Mouse (Mus musculus): ENCODE results near the gene Zfp36l2. TPM values are rescaled to one million over a fixed set of nuclear protein-coding genes. Genes with fewer than 3 reads are reported as not detected.

Gene Zfp36l2
- total RNA-seq, 4 experiments from 2014 or later = 52.8 to 74.4 (median 54.2) TPM

DNA sequence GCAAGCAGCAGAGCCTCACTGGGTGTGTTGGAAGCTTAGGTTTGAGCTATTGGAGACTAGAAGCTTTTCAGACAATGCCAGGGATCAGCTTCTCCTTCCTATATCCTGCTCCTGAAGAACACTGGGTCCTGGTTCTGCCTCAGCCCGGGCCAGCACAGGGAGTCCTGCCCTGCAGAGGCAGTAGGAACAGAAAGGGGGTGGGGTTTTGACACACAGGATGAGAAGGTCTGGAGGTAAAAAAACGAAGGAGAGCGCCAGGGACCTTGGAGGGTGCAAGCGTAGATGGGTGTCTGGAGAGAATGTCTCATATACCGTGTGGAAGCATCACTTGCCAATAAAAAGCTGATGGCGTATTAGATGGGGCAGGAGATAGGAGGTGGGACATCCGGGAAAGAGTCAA is 11.3 kb downstream of the Zfp36l2 start:
- DNase-seq = no peak

DNA sequence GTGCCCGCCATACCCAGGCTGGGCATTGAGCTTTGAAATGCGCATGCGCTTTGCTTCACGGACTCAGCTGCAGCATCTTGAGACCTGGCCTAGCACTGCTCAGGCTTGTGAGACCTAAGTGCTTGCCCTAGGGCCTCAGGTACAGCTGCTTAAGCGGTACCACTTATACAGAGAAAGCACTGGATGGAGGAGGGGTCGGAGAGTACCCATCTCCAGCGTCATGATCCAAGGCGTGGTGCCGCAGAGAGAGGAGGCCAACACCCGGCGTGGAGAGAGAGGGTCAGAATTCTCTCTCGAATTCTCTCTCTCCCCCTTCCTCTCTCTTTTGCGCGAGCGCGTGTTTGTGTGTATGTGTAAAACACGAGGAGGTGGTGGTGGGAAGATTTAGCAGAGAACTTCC is 12.6 kb downstream of the Zfp36l2 start:
- no peak for DNase-seq

DNA sequence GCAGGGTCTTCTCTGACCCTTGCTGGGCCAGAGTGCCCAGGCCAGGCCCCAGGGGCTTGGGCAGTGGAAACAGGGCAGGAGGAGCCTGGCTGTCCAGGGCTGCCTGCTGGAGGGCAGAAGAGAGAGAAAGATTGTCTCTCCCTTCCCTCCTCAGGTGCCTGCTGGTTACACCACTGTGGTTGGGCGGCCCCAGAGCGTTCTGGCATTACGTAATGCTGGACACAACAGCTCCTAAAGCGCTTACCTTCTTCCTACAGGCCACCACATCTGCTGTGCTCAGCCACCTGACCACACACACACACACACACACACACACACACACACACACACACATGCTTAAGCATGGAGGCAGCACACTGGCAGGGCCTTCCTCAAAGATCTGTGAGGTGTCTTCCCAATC is 20.4 kb downstream of the Zfp36l2 start:
- no peak for DNase-seq

DNA sequence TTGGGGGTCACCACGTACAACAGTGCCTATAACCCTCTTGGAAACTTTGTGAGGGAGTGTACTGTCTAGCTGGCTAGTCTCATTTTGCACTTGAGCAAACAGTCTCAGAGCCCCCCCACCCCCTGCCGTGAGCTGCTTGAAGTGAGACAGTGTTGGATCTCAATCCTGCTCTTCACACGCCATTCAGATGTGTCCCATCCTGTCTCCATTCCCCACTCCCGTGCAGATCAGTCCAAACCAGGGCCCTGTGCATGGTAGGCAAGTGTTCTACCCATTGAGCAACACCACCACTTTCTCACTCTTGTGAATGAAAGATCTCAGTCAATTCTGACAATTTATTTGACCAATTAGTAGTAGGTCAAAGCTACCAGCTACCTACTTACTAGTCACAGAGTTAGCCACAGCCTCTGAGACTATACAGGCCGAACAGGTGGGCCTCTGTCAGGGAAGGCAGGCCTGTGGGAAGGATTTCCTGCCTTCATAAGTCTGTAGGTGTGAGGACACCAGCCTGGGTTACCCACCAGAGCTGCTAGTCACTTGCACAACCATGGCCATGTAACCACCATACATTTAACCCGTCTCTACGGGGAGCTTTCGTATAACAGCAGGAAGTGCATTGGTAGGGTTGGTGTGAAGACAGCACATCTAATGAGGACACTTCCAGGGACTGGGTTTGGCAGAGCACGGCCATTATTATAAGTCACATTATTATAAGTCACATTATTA is 21.4 kb downstream of the Zfp36l2 start:
- DNase-seq = no peak

DNA sequence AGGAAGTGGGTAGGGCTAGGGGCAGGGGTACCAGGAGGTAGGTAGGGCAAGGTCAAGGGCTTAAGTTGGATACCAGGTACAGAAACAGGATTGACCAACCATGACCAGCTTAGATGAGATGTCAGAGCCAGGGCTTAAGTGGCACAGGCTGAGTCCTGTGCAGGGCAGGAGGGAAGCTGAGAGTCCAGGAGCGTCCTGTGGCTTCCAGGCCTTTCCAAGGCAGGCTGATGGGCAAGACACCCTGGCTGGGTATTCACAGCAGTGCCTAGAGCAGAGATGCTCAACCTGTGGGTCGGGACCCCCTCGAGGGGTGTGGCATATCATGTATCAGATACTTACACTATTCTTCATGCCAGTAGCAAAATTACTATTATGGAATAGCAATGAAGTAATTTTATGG is 22.0 kb downstream of the Zfp36l2 start:
- no peak for DNase-seq

DNA sequence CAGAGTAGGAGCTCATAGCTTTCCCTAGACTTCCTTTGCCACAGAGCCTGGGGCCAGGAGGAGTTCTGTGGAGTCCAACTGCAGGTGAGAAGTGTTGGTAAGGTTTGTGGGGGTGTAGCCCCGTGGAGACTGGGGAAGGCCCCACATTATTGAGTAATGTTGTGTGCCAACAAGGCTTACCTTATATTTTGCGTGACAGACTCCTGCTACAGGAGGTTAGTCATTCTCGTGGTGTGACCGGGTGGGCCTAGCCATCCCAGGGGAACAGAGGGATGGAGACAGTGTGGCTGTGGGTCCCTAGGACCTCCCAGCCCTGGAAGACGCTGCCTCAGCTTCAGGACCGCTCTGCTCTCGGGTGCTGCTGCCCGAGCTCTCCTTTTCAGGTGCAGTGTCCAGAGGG is 23.6 kb downstream of the Zfp36l2 start:
- DNase-seq = no peak

DNA sequence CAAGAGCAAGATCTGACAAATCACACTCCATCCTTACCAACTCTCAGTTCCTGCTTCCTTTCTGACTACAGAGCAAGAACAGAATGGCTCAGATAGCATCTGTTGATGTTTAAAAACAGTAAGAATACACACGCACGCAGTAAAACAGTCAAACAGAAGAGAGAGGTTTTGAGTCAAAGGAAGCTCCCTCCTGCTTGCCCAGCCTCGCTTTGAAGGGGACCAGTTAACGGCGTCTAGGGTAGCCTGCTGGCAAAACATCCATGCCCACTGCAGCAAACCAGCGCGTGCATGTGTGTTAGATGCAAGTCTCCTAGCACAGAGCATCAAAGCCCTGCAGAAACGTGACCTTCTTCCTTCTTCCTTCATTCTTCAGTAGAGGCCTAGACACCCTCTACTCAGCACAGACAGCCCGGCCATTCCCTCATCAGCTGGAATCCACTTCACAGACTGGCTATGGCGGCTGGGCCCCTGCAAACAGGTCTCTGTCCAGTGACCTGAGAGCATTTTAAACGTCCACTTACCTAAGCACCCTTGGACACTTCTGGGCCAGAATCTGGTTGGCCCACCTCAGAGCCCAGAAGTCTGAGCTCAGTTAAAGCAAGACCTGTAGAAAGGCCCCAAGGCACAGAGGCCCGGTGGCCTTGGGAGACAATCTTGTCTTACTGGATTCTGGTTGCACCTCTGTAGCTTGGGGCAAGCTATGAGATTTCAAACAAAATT is 24.5 kb downstream of the Zfp36l2 start:
- DNase-seq = no peak

DNA sequence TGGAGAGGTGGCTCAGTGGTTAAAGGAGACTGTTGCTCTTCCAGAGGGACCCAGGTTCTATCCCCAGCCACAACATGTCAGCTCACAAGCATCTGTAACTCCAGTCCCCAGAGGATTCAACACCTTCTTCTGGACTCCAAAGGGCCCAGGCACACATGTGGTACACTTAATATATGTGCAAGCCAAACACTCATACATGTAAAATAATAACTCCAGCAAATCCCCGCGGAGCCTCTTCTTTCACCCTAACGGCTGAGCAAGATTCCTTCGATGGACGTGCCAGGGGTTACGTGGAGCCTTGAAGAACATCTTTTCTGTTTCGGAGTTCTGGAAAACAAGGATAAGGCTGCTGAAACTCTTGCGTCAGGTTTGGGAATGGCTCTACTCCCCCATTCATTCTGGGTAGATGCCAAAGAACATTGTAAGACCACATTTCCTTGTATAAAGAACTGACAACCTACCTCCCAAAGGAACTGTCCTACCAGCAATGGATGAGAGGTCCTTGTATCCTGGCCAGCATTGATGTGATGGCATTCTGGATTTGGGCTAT is 25.5 kb downstream of the Zfp36l2 start:
- no peak for DNase-seq

DNA sequence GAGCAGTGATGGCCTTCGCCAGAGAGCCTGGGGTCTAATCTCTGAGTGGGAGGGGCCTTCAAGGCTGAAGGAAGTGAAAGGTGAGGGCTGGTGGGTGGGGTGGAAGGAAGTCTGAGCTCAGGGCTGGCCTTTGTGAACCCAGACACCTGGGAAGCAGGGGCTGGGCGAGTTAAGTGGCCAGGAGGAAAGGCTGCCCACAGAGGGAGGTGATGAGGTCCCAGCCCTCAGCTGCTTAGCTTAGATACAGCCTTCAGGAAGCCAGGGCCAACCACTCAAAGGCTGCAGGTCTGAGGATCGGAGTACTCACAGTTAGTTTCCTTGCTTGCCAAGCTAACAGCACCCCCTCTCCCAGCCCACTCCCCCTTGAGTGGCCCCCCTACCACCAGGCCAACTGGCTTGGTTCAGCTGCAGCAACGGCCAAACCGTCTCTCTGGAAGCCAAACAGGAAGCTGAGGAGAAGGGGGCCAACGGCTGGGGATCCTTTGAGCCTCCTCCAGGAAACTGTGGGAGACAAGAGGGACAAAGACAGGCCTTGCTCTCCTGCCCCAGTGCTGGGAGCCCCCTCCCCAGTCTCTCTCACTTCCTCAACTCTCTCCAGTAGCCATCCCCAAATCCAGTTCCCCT is 26.4 kb downstream of the Zfp36l2 start:
- no peak for DNase-seq

DNA sequence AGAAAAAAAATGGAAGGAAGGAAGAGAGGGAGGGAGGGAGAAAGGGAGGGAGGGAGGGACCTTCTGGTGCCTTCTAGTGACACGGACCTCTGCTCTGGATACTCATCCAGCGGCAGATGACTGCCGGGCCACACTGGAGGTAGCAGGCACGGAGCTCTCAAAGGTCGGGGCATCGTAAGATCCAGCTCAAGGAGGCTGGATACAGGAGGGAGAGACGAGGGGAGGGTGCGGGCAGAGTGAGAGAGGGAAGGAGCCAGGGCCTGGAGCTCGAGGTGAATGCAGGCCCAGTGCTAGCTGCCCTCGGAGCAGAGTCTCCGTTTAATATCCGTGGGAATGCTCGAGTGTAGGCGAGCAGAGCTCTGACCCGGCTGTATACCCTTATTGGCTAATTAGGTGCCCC is 28.9 kb downstream of the Zfp36l2 start:
- DNase-seq = no peak

DNA sequence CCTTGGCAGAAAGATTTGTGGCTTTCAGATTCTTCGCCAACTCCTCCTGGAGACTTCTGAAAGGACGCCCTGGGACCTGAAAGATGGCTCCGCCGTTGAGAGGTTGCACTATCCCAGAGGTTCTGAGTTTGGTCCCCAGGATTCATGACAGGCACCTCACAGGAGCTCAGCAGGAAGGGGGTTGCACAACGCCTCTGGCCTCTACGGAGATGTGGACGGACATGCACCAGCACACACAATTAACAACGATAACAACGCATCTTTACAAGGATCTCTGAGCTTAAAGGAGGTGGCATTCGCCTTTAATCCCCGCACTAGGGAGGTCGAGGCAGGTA is 29.3 kb downstream of the Zfp36l2 start:
- no peak for DNase-seq

DNA sequence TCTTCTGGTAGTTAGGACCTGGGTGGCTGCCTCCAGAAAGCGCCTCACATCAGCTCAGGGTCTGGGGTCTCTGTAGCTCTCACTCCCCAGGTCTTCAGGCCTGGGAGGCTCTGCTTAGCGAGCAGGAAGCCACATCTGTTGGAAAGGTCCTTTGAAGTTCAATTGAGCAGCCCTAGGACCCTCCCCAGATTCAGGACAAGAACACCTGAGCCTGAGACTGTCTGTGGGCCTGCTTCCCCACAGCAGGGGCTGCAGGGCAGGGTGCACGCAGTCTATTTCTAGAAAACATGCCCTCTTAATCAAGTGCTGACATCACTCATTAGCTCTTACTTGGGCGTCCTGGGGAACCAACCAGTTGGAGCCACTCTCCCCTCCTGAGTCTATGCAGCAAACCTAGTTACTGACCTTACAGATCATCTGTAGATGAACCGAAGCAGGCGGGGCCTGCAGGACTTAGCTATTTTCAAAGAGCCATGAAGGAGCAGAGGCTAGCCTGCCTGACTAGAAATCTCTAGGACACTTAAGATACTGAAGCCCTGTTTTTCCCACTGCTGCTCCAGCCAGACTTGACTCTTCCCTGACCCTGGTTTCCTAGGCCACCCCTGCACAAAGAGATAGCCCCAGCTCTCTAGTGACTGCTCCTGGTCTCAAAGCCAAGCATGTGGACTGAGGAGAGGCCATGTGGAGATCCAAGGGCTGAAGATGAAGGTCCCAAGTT is 29.8 kb downstream of the Zfp36l2 start:
- DNase-seq = no peak

DNA sequence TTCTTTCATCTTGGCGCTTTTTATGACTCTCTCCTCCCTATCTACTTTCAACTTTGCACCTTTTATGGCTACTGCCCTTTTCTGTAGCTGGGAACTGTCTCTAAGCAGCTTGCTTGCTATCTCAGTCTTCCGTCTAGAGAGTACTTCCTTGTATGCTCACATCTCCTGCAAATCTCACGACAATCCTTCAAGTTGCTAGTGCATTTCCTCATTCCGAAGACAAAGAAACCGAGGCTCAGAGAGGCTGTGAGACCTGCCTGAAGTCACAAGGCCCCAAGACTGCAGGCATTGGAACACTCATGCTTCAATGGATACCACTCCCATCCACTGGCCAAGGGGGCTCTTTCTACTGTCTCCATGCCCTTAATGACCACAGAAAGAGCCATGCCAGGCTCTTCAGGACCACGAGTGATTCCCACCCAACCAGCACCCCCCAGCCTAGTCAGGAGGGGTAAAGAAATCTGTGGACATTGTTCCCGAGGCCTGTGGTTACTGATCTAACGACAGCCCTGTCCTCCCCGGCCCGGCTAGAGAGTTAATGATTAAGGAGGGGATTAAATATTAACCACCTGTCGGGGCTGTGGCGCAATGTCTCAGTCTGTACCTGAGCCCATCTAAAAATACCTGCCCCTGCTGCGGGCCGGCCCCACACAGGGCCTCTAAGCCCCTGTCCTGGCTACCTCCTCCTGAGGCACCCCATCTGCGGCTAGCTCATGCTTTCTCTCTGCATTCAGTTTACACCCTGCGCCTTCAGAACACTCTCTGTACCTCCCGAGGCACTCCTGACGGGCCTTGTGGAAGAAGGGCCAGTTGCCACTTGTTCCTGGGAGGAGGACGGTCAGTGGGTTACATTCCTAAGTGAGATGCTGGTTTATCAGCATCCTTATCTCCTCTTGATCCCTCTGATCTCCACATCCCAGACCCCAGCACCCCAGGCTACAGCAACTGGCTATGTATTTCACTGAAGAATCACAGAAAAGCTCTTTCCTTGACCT is 30.7 kb downstream of the Zfp36l2 start:
- DNase-seq = no peak

DNA sequence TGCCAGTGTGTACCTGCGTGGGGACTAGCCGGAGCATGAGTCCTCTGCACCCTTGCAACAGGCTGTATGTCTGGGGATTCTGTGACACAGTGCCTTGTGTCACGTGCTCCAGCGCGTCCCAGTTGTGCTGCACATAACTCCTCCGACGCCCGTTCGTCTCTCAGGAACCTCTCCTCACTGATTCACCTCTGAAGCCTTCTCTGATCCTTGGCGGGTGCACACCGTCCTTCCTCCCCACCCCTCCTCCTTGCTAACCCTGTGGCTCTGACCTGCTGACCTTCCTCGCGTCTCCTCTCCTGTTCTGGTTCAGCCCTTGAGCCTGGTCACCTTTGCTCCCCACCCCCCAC is 31.5 kb downstream of the Zfp36l2 start:
- no peak for DNase-seq

DNA sequence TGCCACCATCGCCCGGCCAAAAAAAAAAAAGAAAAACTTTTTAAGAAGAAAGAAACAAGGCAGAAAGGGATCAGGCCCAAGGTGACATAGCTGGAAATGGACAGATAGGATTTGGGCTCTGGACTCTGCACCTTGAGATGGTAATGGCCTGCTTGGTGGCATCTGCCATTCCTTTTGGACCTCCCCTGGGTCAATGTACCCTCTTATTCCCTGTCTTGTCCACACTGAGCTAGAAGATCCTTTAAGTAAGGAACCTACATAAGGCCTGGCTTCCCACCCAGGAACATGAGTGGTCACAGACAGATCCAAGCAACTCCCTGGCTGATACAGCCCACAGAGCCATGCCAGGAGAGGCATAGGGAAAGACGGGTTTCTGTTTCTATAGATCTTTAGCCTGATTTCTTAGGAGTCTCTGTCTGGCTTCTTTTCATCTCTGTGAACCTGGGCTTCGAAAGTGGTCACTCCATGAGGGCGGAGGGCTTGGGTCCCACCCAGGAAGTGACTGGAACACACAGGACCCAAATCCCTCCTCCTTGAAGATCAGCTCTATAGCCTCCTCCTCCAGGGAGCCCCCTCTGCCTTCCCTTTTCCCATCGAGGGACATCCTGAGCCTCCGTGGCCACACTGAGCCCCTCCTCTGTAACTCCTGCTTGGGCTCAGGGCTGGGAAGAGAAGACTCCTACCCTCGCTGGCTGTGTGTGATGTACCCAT is 32.1 kb downstream of the Zfp36l2 start:
- DNase-seq = no peak

DNA sequence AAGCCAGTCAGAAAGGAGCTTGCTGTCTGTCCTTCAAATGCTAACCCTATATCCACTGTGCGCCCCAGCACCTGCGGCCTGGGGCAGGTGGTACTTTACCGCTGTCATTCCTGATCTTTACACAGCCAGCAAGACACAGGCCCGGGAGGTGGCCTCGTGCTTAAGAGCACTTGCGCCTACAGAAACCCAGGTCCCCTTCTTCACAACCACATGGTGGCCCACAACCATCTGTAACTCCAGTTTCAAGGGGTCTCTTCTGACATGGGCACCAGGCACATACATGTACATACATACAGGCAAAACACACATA is 32.8 kb downstream of the Zfp36l2 start:
- no peak for DNase-seq

DNA sequence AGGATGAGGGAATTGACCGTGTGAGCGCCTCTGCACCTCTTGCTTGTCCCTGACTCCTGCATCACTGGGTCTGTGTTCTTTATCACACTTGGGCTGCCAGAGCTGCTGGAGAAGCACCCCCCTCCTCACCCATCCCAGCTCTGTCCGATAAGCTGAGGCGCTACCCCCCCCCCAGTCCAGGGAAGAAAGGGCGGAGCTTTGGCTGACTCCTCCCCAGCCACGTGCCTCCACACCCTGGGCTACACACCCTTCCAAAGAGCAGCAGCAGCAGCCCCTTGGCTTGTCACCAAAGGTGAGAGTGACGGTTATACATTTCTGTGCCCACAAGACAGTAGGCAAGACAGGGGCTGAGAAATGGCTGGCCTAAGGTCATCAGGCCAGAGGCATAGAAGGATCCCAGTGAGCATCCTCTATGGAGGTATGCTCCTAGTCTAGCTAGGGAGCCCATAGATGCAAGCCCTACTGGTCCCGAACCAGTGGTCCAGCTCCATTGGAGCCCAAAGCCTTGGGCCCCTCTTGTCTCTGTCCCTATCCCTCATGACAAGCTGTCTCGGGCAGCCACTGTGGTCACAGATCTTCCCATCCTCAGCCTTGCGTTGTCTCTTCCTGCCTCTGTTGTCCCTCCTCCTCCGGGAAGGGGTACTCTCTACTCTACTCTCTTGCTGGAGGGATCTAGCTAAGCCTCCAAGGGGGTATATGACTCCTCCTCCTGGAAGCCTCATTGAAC is 33.3 kb downstream of the Zfp36l2 start:
- DNase-seq = no peak

DNA sequence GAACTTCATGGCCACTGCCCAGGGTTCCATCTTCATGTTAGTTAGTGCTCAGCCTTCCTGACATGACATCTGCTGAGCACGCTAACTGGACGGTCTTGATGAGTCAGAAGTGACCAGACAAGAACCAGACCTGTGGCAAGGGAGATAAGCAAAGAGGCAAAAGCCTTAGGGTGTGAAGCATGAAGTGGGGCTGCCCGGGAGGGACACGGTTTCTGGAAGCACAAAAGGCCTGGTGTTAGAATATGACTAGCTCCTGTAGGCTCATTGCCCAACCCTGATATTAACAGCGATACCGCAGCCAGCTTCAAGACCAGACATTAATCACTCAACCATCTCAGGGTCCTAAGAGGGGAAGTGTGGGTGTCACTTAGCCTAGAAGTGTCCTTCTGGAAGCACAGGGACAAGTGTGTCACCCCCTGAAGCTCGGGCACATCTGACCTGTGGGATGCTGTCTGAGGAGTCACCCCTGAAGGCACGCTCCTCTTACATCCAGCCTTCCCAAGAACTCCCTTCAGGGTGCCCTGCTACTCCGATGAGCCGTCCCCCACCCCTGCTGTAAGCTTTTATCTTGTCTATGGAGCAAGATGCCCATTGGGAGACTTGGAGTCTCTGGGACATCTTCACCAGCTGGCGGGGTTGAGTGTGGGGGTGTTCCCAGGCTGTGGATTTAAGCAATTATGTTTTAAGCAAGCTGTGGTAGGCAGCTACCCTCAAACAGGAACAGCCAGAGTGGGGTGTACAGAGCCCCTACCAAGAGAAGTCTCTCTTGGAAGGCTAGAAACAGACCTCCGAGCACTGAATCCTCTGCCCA is 34.6 kb downstream of the Zfp36l2 start:
- no peak for DNase-seq

DNA sequence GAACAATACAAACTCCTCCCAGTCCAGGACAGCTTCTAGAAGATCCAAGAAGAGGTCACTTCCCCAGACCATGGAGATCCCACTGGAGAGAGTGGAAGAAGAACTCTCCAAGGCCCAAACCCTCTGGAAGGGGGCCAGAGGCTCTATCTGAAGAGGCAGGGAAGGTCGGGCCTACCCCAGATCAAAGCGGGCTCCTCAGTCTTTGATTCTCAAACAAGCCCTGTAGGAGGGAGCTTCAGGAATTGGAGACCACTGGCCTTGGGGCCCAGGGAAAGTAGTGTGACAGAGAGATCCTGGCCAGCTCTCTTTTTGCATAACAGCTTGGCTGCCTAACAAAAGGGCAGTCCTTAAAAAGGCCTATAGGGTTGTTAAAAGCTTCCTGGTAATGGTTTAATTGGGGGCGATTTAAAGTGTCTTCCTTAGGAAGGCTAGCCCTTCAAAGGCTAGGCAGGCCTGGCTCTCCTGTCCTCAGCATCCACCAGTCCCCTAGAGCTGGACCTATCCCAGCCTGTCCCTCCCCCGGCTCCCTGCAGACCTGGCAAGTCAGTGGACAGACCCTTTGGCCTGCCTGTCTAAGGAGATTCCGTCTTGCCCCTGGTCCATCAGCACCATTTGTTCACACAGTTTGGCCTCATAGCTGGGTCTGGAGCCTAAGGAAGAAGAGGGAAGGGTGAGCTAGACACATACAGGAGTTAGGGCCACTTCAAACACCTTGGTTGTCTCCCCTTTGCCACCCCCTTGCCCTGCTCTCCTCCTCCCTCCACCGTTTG is 35.4 kb downstream of the Zfp36l2 start:
- DNase-seq = no peak

Data from adrenal gland, adult 8-10 months (tissue).